Mouse (Mus musculus): ENCODE data around the gene Atp1a3. TPM values are rescaled to one million over a fixed set of nuclear protein-coding genes. Genes with fewer than 3 reads are reported as not detected.

Atp1a3 gene
- polyA plus RNA-seq, 1 experiment from 2014 or later, result 576 TPM

DNA sequence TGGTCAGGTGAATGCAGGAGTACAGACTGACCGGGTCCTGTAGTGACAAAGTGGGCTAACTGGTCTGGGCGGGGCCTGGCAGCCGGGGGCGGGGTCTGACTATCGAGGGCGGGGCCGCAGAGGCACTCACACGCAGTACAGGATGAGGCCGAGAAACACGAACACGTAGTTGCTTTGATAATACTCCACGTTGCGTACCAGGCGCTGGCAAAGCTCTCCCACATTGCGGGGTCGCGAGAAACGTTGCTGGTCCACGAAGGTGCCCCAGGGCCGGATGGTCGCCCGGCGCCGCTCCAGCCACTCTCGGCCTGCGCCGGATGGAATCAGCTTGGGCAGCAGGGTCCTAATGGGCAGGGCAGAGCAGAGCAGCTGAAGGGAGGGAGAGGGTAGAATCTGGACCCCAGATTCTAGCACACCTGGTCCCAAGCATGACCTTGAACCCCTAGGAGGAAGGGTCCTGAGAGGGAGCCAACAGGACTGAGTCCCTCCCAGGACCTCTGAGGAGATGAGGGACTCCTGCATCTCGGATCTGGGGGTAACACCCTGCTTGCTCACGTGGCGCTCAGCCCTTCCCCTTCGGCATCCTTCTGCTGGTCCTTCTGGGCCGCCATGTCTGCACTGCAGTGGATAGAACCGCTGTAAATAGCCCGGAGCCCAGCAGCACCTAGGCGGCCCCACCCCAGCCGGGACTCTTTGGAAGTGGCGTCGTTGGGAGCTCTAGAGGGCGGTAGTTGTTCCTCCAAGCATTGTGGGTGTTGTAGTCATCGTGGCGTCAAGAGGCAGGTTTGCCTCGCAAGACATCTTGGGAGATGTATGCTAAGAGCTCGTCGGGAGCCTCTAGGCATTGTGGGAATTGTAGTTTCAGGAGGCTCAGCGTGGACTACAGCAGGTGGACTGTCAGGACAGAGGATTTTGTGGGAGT is 33.5 kb downstream of the Atp1a3 start, which contains the start of gene Rabac1:
Gene Rabac1, minus strand, starts transcription at position 783 of the 922 bp plus-strand sequence.
- Histone ChIP-seq H3K4me1 (replicated peaks) (peaks cover 12% of the 10 kb centered on the region), H3K36me3 (peaks cover 1% of the 10 kb centered on the region), H3K9me3 (no peaks in the 10 kb centered on the region), H3K4me3 (peak within 1 kb of the TSS; percentile 69), H3K27me3 (no peaks in the 10 kb centered on the region), H3K4me2 (peak within 1 kb of the TSS; percentile 67), H3K27ac (replicated peaks) (peak within 1 kb of the TSS; percentile 82), H3K9ac (peak within 1 kb of the TSS; percentile 72)
- WGBS, result under 1% methylated on average over 45 of the region's 45 CpGs
- ATAC-seq (ENCODE audit: low FRiP score, low read depth), result peak; percentile 93

DNA sequence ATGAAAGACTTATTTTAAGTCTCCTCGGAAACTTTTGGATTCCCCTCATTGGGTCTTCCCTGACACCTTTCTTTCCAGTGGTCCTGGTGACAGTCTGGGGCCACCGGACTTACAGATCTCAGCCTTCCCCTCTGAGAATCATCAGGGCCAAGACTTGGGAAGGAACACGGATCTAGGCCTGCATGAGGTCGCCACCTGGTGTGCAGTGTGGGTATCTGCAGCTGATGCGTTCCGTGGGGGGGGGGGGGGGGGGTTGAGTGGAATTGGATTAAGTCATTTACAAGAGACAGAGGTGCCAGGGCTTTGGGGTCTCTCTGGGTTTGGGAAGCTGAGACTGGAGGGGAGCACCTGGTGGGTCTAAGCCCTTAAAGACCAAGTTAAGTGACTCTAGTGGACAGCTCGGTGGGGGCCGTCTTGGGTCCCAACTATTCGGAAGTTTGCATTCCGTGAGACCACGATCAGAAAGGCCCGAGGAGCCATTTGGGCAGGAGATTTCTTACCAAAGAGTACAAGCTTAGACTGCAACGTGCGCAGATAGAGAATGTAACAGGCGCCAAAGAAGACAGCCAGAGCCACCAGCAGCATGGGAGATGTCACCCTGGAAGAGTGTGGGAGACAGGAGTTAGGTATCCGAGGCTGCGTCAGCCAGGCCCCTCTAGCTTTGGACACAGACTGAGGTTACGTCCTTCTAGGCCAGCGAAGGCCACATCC is 34.3 kb downstream of the Atp1a3 start:
- Histone ChIP-seq H3K9ac (peak overlapping the region; percentile 72), H3K4me2 (peak overlapping the region; percentile 67), H3K27ac (replicated peaks) (peak overlapping the region; percentile 82), H3K36me3 (no peaks in the 10 kb centered on the region), H3K9me3 (no peaks in the 10 kb centered on the region), H3K4me1 (replicated peaks) (peaks cover 12% of the 10 kb centered on the region), H3K27me3 (no peaks in the 10 kb centered on the region), H3K4me3 (peak overlapping the region; percentile 69)
- no peak for ATAC-seq (ENCODE audit: low FRiP score, low read depth)
- 4% methylated on average over 19 of the region's 19 CpGs for WGBS

DNA sequence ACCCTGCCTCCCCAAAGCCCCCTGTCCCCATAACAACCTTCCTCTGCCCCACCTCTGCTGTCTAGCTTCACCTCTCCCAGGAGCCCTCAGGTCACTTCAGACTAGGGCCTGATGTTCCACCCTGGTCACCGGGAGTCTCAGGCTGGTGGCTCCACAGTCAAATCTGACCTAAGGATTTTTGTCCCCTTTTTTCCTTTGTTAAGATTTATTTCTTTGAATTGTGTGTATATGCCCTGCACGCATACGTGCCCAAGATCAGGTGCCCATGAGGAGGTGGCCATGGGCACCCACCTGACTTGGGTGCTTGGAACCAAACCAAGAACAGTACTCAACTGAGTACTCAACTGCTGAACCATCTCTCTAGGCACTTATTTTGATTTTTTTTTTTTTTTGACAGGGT is 35.4 kb downstream of the Atp1a3 start:
- Histone ChIP-seq H3K4me2 (no peak overlapping the region), H3K36me3 (no peaks in the 10 kb centered on the region), H3K27ac (replicated peaks) (no peak overlapping the region), H3K27me3 (no peaks in the 10 kb centered on the region), H3K9me3 (no peaks in the 10 kb centered on the region), H3K4me1 (replicated peaks) (peaks cover 12% of the 10 kb centered on the region), H3K9ac (no peak overlapping the region), H3K4me3 (no peak overlapping the region)
- WGBS, result 96% methylated on average over 3 of the region's 3 CpGs
- ATAC-seq (ENCODE audit: low FRiP score, low read depth), result no peak

DNA sequence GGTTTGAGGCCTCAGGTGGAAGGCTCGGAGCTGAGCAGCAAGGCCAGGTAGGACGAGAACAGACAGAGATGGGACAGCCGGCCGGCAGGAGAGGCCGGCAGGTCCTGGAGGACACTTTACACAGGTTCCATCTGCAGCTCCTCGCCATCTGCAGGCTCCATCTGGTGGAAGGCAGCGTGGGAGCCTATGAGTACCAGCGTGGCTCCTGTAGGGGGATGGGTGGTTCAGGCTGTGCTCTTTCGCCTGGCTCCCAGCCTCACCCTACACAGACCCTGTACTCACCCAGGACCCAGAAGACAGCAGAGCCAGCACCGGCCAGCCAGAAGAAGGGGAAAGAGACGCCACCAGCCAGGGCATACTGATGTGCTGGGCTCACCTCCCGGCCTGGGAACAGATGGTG is 36.0 kb downstream of the Atp1a3 start:
- 76% methylated on average over 11 of the region's 12 CpGs for WGBS
- Histone ChIP-seq H3K4me1 (replicated peaks) (peaks cover 12% of the 10 kb centered on the region), H3K27ac (replicated peaks) (no peak overlapping the region), H3K9me3 (no peaks in the 10 kb centered on the region), H3K4me3 (no peak overlapping the region), H3K9ac (no peak overlapping the region), H3K4me2 (no peak overlapping the region), H3K27me3 (no peaks in the 10 kb centered on the region), H3K36me3 (no peaks in the 10 kb centered on the region)
- no peak for ATAC-seq (ENCODE audit: low FRiP score, low read depth)

DNA sequence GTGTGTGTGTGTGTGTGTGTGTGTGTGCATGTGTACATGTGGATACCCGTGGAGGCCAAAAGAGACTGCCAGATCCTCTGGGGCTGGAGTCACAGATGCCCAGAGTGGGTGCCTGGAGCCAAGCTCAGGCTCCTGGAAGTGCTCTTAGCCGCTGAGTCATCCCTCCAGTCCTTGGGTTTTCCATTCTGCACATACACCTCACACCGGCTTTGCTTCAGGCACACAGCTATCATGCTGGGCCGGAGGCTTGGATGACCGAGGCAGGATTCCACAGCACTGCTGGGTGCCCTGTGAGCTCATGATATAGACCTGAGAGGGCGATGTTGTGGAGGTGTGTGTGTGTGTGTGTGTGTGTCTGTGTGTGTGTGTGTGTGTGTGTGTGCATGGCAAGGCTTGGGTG is 37.3 kb downstream of the Atp1a3 start:
- H3K4me1 ChIP-seq (replicated peaks), result peaks cover 12% of the 10 kb centered on the region
- H3K4me2 ChIP-seq, result no peak overlapping the region
- no peak for ATAC-seq (ENCODE audit: low FRiP score, low read depth)
- H3K9ac ChIP-seq, result no peak overlapping the region
- H3K27ac ChIP-seq (replicated peaks), result no peak overlapping the region
- 74% methylated on average over 6 of the region's 6 CpGs for WGBS
- no peaks in the 10 kb centered on the region for H3K36me3 ChIP-seq
- no peaks in the 10 kb centered on the region for H3K27me3 ChIP-seq
- no peak overlapping the region for H3K4me3 ChIP-seq
- no peaks in the 10 kb centered on the region for H3K9me3 ChIP-seq

DNA sequence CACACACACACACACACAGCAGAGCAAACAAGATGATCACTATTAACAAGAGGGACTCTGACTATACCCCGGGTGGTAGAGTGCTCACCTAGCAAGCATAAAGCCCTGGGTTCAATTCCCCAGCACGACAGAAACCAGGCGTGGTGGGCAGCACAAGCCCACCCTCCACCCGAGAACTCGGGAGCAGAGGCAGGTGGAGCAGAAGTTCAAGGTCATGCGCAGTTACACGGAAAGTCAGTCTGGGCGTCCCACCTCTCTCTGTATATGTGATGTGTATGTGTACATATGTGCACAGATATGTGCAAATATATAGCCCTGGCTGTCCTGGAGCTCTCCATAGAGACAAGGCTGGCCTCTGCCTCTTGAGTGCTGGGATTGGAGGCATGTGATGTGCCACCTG is 37.8 kb downstream of the Atp1a3 start:
- ATAC-seq (ENCODE audit: low FRiP score, low read depth), result no peak
- H3K4me3 ChIP-seq, result no peak overlapping the region

DNA sequence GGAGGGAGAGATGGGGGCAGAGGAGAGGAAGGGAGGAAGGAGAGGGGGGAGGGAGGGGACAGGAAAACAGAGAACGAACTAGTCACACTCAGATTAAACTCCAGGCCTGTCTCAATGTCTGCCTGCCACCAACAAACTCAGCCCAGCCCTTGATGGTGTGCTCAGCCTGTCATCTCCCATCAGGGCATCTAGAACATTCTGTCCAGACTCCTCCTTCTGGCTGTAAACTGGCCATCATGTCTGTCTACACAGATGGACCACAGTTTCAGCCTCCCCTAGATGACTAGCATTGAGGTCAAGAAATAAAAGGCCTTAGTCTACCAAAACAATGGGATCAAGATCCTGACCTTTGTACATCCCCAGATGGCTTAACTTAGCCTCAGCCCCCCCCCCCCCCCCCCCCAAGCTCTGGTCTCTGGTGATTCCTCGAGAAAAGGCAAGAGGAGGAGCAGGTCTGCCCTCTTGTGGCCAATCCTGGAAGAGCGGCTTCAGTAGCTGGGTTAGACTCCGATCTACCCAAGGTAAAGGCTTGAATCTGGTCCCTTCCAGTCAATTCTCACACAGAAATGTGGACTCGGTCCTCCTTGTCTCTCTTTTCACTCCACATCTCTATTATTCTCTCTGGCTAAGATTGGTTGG is 40.7 kb downstream of the Atp1a3 start:
- no peaks in the 10 kb centered on the region for H3K9me3 ChIP-seq
- 16% methylated on average over 5 of the region's 5 CpGs for WGBS
- no peak overlapping the region for H3K9ac ChIP-seq
- no peaks in the 10 kb centered on the region for H3K4me1 ChIP-seq (replicated peaks)
- no peaks in the 10 kb centered on the region for H3K36me3 ChIP-seq
- 0 out of 2 replicates have a peak, but pooled peaks have one; percentile 13 for ATAC-seq (ENCODE audit: low FRiP score, low read depth)
- no peak overlapping the region for H3K27ac ChIP-seq (replicated peaks)
- H3K4me3 ChIP-seq, result no peak overlapping the region
- no peaks in the 10 kb centered on the region for H3K27me3 ChIP-seq
- H3K4me2 ChIP-seq, result no peak overlapping the region

More for the DNA sequence above, 37.8 kb downstream of the Atp1a3 start:
- Histone ChIP-seq H3K27me3 (no peaks in the 10 kb centered on the region), H3K4me2 (no peak overlapping the region), H3K9ac (no peak overlapping the region), H3K4me1 (replicated peaks) (peaks cover 12% of the 10 kb centered on the region), H3K9me3 (no peaks in the 10 kb centered on the region), H3K27ac (replicated peaks) (no peak overlapping the region), H3K36me3 (no peaks in the 10 kb centered on the region)
- WGBS, result 83% methylated on average over 8 of the region's 8 CpGs

DNA sequence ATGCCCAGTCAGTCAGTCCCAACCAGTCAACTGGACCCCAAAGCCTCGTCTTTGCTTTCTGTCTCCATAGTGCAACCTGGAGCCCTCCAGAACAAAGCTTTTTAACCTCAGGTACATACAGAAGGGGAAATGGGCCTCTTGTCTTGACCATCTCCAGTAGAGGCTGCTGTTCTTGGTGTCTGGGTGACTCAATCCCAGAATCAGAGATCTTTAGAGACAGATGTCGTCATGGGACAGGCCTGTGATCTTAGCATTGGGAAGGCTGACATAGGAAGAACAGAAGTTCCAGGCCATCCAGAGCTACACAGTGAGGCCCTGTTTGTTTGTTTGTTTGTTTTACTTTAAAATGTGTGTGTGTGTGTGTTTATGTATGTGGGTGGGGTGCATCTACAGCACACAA is 41.5 kb downstream of the Atp1a3 start:
- Histone ChIP-seq H3K4me3 (no peak overlapping the region), H3K4me2 (no peak overlapping the region), H3K27me3 (no peaks in the 10 kb centered on the region), H3K27ac (replicated peaks) (no peak overlapping the region), H3K4me1 (replicated peaks) (no peaks in the 10 kb centered on the region), H3K36me3 (no peaks in the 10 kb centered on the region), H3K9me3 (no peaks in the 10 kb centered on the region), H3K9ac (no peak overlapping the region)
- WGBS, result 80% methylated on average over 2 of the region's 2 CpGs
- ATAC-seq (ENCODE audit: low FRiP score, low read depth), result no peak

DNA sequence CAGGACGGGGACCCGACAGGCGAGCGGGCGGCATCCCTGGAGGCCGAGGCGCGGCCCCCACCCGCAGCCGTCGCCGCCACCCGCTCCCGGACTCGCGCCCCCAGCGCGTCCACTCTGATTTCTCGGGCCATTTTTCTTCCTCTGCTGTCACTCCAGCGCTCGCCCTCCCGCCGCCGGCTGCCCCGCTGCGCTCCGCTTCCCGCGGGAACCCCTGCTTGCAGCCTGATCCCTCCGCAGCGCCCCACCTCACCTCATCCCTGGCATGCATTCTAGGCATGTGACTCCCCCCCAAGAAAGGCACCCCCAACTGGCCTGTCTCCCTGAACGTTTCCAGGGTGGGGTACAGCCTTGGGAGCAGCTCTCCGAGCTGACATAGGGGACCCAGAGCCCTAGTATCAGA is 50.5 kb downstream of the Atp1a3 start:
- no peak for ATAC-seq (ENCODE audit: low FRiP score, low read depth)
- Histone ChIP-seq H3K27ac (replicated peaks) (no peak overlapping the region), H3K27me3 (peaks cover 52% of the 10 kb centered on the region), H3K9ac (no peak overlapping the region), H3K9me3 (no peaks in the 10 kb centered on the region), H3K4me1 (replicated peaks) (peaks cover 31% of the 10 kb centered on the region), H3K36me3 (no peaks in the 10 kb centered on the region), H3K4me2 (peak overlapping the region; percentile 59), H3K4me3 (peak overlapping the region; percentile 32)
- WGBS, result 3% methylated on average over 19 of the region's 33 CpGs

DNA sequence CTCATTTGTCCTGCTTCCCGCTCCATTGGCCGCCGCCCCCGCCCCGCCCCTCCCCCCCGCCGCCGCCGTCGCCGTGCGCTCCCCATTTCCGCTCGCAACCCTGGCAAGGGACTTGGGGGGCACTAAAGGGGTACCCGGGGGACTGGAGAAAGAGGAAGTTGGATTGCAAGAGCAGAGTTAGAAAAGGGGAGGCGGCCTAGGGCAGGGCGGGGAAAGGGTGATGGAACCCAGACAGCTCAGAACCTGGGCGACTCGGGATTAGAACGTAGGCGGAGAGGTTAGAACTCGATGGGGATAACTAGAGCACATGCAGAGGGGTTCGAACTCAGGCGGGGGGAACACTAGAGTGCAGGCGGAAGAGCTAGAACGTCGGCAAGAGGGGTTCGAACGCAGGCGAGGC is 51.3 kb downstream of the Atp1a3 start:
- no peak overlapping the region for H3K27ac ChIP-seq (replicated peaks)
- WGBS, result 2% methylated on average over 29 of the region's 30 CpGs
- H3K27me3 ChIP-seq, result peaks cover 60% of the 10 kb centered on the region
- peak overlapping the region; percentile 32 for H3K4me3 ChIP-seq
- H3K4me2 ChIP-seq, result peak overlapping the region; percentile 59
- ATAC-seq (ENCODE audit: low FRiP score, low read depth), result no peak
- no peaks in the 10 kb centered on the region for H3K9me3 ChIP-seq
- peaks cover 39% of the 10 kb centered on the region for H3K4me1 ChIP-seq (replicated peaks)
- H3K9ac ChIP-seq, result 0 out of 2 replicates have a peak overlapping the region, but pooled peaks have one; percentile 25
- H3K36me3 ChIP-seq, result no peaks in the 10 kb centered on the region

DNA sequence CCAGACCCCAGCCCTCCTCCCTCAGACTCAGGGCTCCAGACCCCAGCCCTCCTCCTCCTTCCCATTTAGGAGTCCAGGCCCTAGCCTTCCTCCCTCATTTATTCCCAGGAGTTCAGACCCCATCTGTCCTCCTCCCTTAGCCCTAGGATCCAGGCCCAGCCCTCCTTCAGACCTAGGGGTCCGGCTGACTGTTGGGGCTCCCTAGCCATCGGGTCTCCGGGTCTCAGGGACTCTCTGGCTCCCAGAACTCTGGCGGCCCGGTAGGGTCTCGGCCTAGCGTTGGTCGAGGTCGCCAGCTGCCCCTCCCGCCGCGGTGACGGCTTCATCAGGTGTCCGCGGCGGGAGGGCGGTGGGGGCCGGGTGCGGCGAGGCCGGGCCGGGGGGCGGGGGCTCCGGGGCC is 51.8 kb downstream of the Atp1a3 start:
- Histone ChIP-seq H3K9me3 (no peaks in the 10 kb centered on the region), H3K4me1 (replicated peaks) (peaks cover 44% of the 10 kb centered on the region), H3K27me3 (peaks cover 61% of the 10 kb centered on the region), H3K27ac (replicated peaks) (no peak overlapping the region), H3K4me3 (peak overlapping the region; percentile 32), H3K9ac (0 out of 2 replicates have a peak overlapping the region, but pooled peaks have one; percentile 10), H3K4me2 (peak overlapping the region; percentile 59), H3K36me3 (no peaks in the 10 kb centered on the region)
- 2% methylated on average over 18 of the region's 24 CpGs for WGBS
- no peak for ATAC-seq (ENCODE audit: low FRiP score, low read depth)
